Mouse (Mus musculus): ENCODE measurements around the gene 9930021J03Rik. TPM values are rescaled to one million over a fixed set of nuclear protein-coding genes. Genes with fewer than 3 reads are reported as not detected.

Gene 9930021J03Rik
- total RNA-seq, 2 experiments from 2014 or later, result 11.1 to 13.0 TPM

- DNase-seq, result no peak
- intact Hi-C loops (cut with DNase I), result no loop called here
These were observed 104.1 kb downstream of the 9930021J03Rik start for GRCm38 (mm10) chr19:29701707-29702106.

- intact Hi-C loops (cut with DNase I), result no loop called here
- DNase-seq, result no peak
These were observed 108.4 kb downstream of the 9930021J03Rik start, which contains the start of gene Mlana for GRCm38 (mm10) chr19:29697245-29697874. TSS of gene Mlana (plus strand) at chr19:29697824.

GRCm38 (mm10) chr19:29696840-29697239 is 108.9 kb downstream of the 9930021J03Rik start:
- DNase-seq, result no peak
- intact Hi-C loops (cut with DNase I), result no loop called here

- intact Hi-C loops (cut with DNase I), result no loop called here
- no peak for DNase-seq
These were observed 109.5 kb downstream of the 9930021J03Rik start for GRCm38 (mm10) chr19:29696309-29696708.

- intact Hi-C loops (cut with DNase I), result no loop called here
These were observed 110.7 kb downstream of the 9930021J03Rik start for GRCm38 (mm10) chr19:29695071-29695470.

GRCm38 (mm10) chr19:29683844-29684540 is 121.8 kb downstream of the 9930021J03Rik start:
- intact Hi-C loops (cut with DNase I), result loop anchor here (2.0 to 10.0 kb wide), 4 partner anchors 137 to 523 kb away; no protein-coding TSS in a partner anchor
- peak; percentile 70 to 78 for DNase-seq

More at GRCm38 (mm10) chr19:29695071-29695470, 110.7 kb downstream of the 9930021J03Rik start:
- DNase-seq, result no peak

- DNase-seq, result no peak
- intact Hi-C loops (cut with DNase I), result loop anchor here (5.0 to 10.0 kb wide), 2 partner anchors 444 to 527 kb away; no protein-coding TSS in a partner anchor
These were observed 125.3 kb downstream of the 9930021J03Rik start for GRCm38 (mm10) chr19:29680182-29681152.

- intact Hi-C loops (cut with DNase I), result no loop called here
These were observed 127.5 kb downstream of the 9930021J03Rik start for GRCm38 (mm10) chr19:29678181-29678778.

GRCm38 (mm10) chr19:29676479-29677193 is 129.2 kb downstream of the 9930021J03Rik start:
- no peak for DNase-seq
- intact Hi-C loops (cut with DNase I), result no loop called here

More at GRCm38 (mm10) chr19:29678181-29678778, 127.5 kb downstream of the 9930021J03Rik start:
- no peak for DNase-seq

GRCm38 (mm10) chr19:29675562-29676078 is 130.2 kb downstream of the 9930021J03Rik start:
- intact Hi-C loops (cut with DNase I), result no loop called here

GRCm38 (mm10) chr19:29674946-29675345 is 130.8 kb downstream of the 9930021J03Rik start:
- intact Hi-C loops (cut with DNase I), result no loop called here

More at GRCm38 (mm10) chr19:29675562-29676078, 130.2 kb downstream of the 9930021J03Rik start:
- no peak for DNase-seq

GRCm38 (mm10) chr19:29672660-29673059 is 133.1 kb downstream of the 9930021J03Rik start:
- no peak for DNase-seq
- intact Hi-C loops (cut with DNase I), result no loop called here

More at GRCm38 (mm10) chr19:29674946-29675345, 130.8 kb downstream of the 9930021J03Rik start:
- DNase-seq, result no peak

GRCm38 (mm10) chr19:29671160-29671559 is 134.6 kb downstream of the 9930021J03Rik start:
- intact Hi-C loops (cut with DNase I), result no loop called here
- DNase-seq, result no peak

GRCm38 (mm10) chr19:29670247-29670646 is 135.5 kb downstream of the 9930021J03Rik start:
- DNase-seq, result no peak
- intact Hi-C loops (cut with DNase I), result no loop called here

- intact Hi-C loops (cut with DNase I), result no loop called here
- no peak for DNase-seq
These were observed 137.7 kb downstream of the 9930021J03Rik start for GRCm38 (mm10) chr19:29668135-29668534.

- intact Hi-C loops (cut with DNase I), result no loop called here
- no peak for DNase-seq
These were observed 138.7 kb downstream of the 9930021J03Rik start for GRCm38 (mm10) chr19:29666965-29667594.

- intact Hi-C loops (cut with DNase I), result no loop called here
- DNase-seq, result no peak
These were observed 139.6 kb downstream of the 9930021J03Rik start for GRCm38 (mm10) chr19:29666164-29666563.

- intact Hi-C loops (cut with DNase I), result no loop called here
- no peak for DNase-seq
These were observed 140.9 kb downstream of the 9930021J03Rik start for GRCm38 (mm10) chr19:29664934-29665333.

Data from heart, postnatal 36 days (tissue).